Mouse (Mus musculus) kidney, adult 2 months (tissue): ENCODE measurements around the gene Pard6b.

Source experiments
- CTCF ChIP-seq: fragments of 200-500 bp; conservative IDR thresholded peaks from 2 replicates; pipeline ENCODE4 v1.5.1; 2011; ENCODE audit warnings: low read depth, mild to moderate bottlenecking, control low read depth, low read length, moderate library complexity, mixed read lengths; ENCODE audit not compliant: insufficient read depth, insufficient read length
- POLR2A ChIP-seq: fragments of 200-500 bp; IDR thresholded peaks from one replicate; pipeline ENCODE4 v1.6.1; 2011; ENCODE audit warnings: low read depth, low read length, control low read depth

DNA sequence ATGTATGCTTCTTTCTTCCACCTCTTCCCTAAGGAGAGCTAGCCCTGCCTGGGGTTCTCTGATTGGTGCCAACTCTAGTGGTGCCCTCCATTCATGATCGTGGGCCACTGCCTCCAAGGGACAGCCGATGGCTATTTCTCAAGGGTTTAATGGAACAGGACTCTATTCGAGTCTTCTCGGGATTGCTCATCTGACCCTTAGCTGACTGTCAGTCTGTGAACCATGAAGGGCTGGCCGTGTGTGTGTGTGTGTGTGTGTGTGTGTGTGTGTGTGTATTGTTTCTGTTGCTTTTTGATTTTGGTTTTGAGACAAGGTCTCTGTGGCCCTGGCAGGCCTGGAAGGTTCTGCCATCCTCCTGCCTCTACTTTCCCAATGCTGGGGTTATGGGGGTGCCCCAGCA, 7.1 kb upstream of the Pard6b start:
- TF ChIP-seq POLR2A (no peak), CTCF (no peak)
